Mouse (Mus musculus) hindbrain, postnatal 0 days (tissue): ENCODE data around the gene Cnih4. TPM values are rescaled to one million over a fixed set of nuclear protein-coding genes. Genes with fewer than 3 reads are reported as not detected.
A peak's percentile ranks its signal among the peaks of the same experiment; 100 is the strongest.

Experiments
- ATAC-seq: fragments of 200-750 bp; cut with Nextera tagmentation; 2 replicates; pipeline ENCODE4 v1.8.0; 2017; ENCODE audit warnings: mild to moderate bottlenecking, moderate TSS enrichment, moderate library complexity
- DNase-seq: peaks from one replicate; pipeline ENCODE4 v3.0.0-alpha.2; 2015; ENCODE audit warnings: low spot score
- H3K27ac ChIP-seq: fragments of 300-500 bp; sonication (generic); 2 replicates; pipeline ENCODE4 v1.5.1; 2014; ENCODE audit warnings: mild to moderate bottlenecking
- H3K27me3 ChIP-seq: fragments of 300-500 bp; sonication (generic); 2 replicates; pipeline ENCODE4 v1.6.1; 2014; ENCODE audit warnings: low read length, mixed read lengths; ENCODE audit not compliant: insufficient read depth
- H3K36me3 ChIP-seq: fragments of 300-500 bp; sonication (generic); 2 replicates; pipeline ENCODE4 v1.6.1; 2014; ENCODE audit warnings: low read length, mixed read lengths; ENCODE audit not compliant: insufficient read depth
- H3K4me1 ChIP-seq: fragments of 300-500 bp; sonication (generic); 2 replicates; pipeline ENCODE4 v1.6.1; 2014; ENCODE audit warnings: antibody characterized with exemption, low read length, mixed read lengths; ENCODE audit not compliant: insufficient read depth
- H3K4me2 ChIP-seq: fragments of 300-500 bp; sonication (generic); 2 replicates; pipeline ENCODE4 v1.6.1; 2014; ENCODE audit warnings: low read depth, mild to moderate bottlenecking, low read length, moderate library complexity, mixed read lengths
- H3K4me3 ChIP-seq: fragments of 300-500 bp; sonication (generic); 2 replicates; pipeline ENCODE4 v1.5.1; 2014; ENCODE audit warnings: low read length
- H3K9ac ChIP-seq: fragments of 300-500 bp; sonication (generic); replicated peaks from 2 replicates; pipeline ENCODE4 v1.6.1; 2014; ENCODE audit warnings: mild to moderate bottlenecking, low read length, moderate library complexity, mixed read lengths
- H3K9me3 ChIP-seq: fragments of 300-500 bp; sonication (generic); 2 replicates; pipeline ENCODE4 v1.6.1; 2016; ENCODE audit warnings: low read length, mixed read lengths
- CTCF ChIP-seq: IDR thresholded peaks from 2 replicates; pipeline ENCODE4 v1.5.1; 2016; ENCODE audit warnings: antibody characterized with exemption, control low read depth, low read depth
- WGBS: fragments of 180-500 bp; shearing (Covaris S2); extraction: QIAGEN DNeasy Blood & Tissue Kit; methylation state at CpG from one replicate; pipeline ENCODE4 v1.1.7; 2014; 5-methylcytosine and 5-hydroxymethylcytosine counted together
- polyA plus RNA-seq: library from polyadenylated mRNA; unstranded; fragments of >200 nt; fragmentation: Nextera tagmentation; extraction: Ambion mirVana; gene quantifications from 2 replicates; pipeline ENCODE4 v1.2.1, GENCODE M21; 2015
- total RNA-seq: library from RNA; depleted of rRNA; stranded (reverse); fragments of >200 nt; gene quantifications from 2 replicates; pipeline ENCODE4 v1.2.3, GENCODE M21; 2014; rRNA removed

The Cnih4 gene
- total and polyA plus RNA-seq, 2 experiments from 2014 or later: 12.9 to 59.9 TPM

- Histone ChIP-seq H3K4me1 (peaks cover 6% of the 10 kb centered on the region), H3K27me3 (no peaks in the 10 kb centered on the region), H3K4me2 (peak overlapping the region; percentile 86), H3K9me3 (no peaks in the 10 kb centered on the region), H3K4me3 (peak overlapping the region; percentile 97), H3K9ac (peak overlapping the region; percentile 99), H3K27ac (peak overlapping the region; percentile 93), H3K36me3 (peaks cover 3% of the 10 kb centered on the region; the same call in 1 of the 2 replicates)
- WGBS: under 1% methylated on average over 45 of the region's 56 CpGs
- no peak for TF ChIP-seq CTCF
- DNase-seq: peak; percentile 47
- ATAC-seq: peak; percentile 46
These were observed 66.3 kb downstream of the Cnih4 start for GRCm38 (mm10) chr1:181210601-181211402.

GRCm38 (mm10) chr1:181211403-181211919 is 67.0 kb downstream of the Cnih4 start:
- 2% methylated on average over 24 of the region's 72 CpGs for WGBS
- TF ChIP-seq CTCF: no peak

GRCm38 (mm10) chr1:181211920-181212633 is 67.6 kb downstream of the Cnih4 start, which contains the start of gene Wdr26:
Gene Wdr26, minus strand, starts transcription at chr1:181212001.
- 1% methylated on average over 46 of the region's 54 CpGs for WGBS
- Histone ChIP-seq H3K27ac (peak within 1 kb of the TSS; percentile 93), H3K36me3 (peaks cover 3% of the 10 kb centered on the region; the same call in 1 of the 2 replicates), H3K4me1 (peaks cover 6% of the 10 kb centered on the region), H3K4me2 (peak within 1 kb of the TSS; percentile 86), H3K4me3 (peak within 1 kb of the TSS; percentile 97), H3K9ac (peak within 1 kb of the TSS; percentile 99), H3K27me3 (no peaks in the 10 kb centered on the region), H3K9me3 (no peaks in the 10 kb centered on the region)
- peak; percentile 91 for ATAC-seq
- peak; percentile 94 for DNase-seq
- peak; percentile 32 for TF ChIP-seq CTCF

More at GRCm38 (mm10) chr1:181211403-181211919, 67.0 kb downstream of the Cnih4 start:
- peak overlapping the region; percentile 99 for H3K9ac ChIP-seq
- H3K27me3 ChIP-seq: no peaks in the 10 kb centered on the region
- peak overlapping the region; percentile 86 for H3K4me2 ChIP-seq
- peaks cover 6% of the 10 kb centered on the region for H3K4me1 ChIP-seq
- H3K36me3 ChIP-seq: peaks cover 3% of the 10 kb centered on the region; the same call in 1 of the 2 replicates
- peak; percentile 36 for DNase-seq
- no peaks in the 10 kb centered on the region for H3K9me3 ChIP-seq
- peak overlapping the region; percentile 93 for H3K27ac ChIP-seq
- peak overlapping the region; percentile 97 for H3K4me3 ChIP-seq
- peak; percentile 49 for ATAC-seq

GRCm38 (mm10) chr1:181214296-181215035 is 70.0 kb downstream of the Cnih4 start:
- H3K9me3 ChIP-seq: no peaks in the 10 kb centered on the region
- 87% methylated on average over 8 of the region's 8 CpGs for WGBS
- no peak for DNase-seq
- no peaks in the 10 kb centered on the region for H3K36me3 ChIP-seq
- no peak overlapping the region for H3K27ac ChIP-seq
- H3K4me1 ChIP-seq: peaks cover 6% of the 10 kb centered on the region
- H3K27me3 ChIP-seq: no peaks in the 10 kb centered on the region
- TF ChIP-seq CTCF: no peak
- no peak overlapping the region for H3K4me2 ChIP-seq
- no peak for ATAC-seq
- no peak overlapping the region for H3K9ac ChIP-seq
- H3K4me3 ChIP-seq: no peak overlapping the region

- ATAC-seq: no peak
- no peaks in the 10 kb centered on the region for H3K27me3 ChIP-seq
- no peak overlapping the region for H3K4me2 ChIP-seq
- H3K9ac ChIP-seq: no peak overlapping the region
- no peaks in the 10 kb centered on the region for H3K9me3 ChIP-seq
- no peak overlapping the region for H3K27ac ChIP-seq
- H3K4me3 ChIP-seq: no peak overlapping the region
- no peak for TF ChIP-seq CTCF
- H3K36me3 ChIP-seq: no peaks in the 10 kb centered on the region
- H3K4me1 ChIP-seq: peaks cover 6% of the 10 kb centered on the region; the same call in 1 of the 2 replicates
- DNase-seq: no peak
- WGBS: 66% methylated on average over 4 of the region's 4 CpGs
These were observed 71.8 kb downstream of the Cnih4 start for GRCm38 (mm10) chr1:181216315-181216714.

Other genes with a start within 250 kb of the Cnih4 start
- 70.2 and 76.1 TPM in 2 replicates for gene Pycr2, start 240.4 kb upstream of the Cnih4 start, total RNA-seq
- gene Pycr2, start 240.4 kb upstream of the Cnih4 start, polyA plus RNA-seq: 63.4 and 64.7 TPM in 2 replicates
- gene Lefty1, start 209.7 kb upstream of the Cnih4 start, total RNA-seq: not detected in 2 replicates
- 0.29 and 0.42 TPM in 2 replicates for gene Lefty1, start 209.7 kb upstream of the Cnih4 start, polyA plus RNA-seq
- 2.9 and 5.4 TPM in 2 replicates for gene Tmem63a, start 202.3 kb upstream of the Cnih4 start, total RNA-seq
- gene Tmem63a, start 202.3 kb upstream of the Cnih4 start, polyA plus RNA-seq: 2.5 and 3.0 TPM in 2 replicates
- 8.9 and 15.2 TPM in 2 replicates for gene Ephx1, start 123.8 kb upstream of the Cnih4 start, total RNA-seq
- 13.3 and 15.8 TPM in 2 replicates for gene Ephx1, start 123.8 kb upstream of the Cnih4 start, polyA plus RNA-seq
- not detected in 2 replicates for gene 9130409I23Rik, start 93.5 kb upstream of the Cnih4 start, total RNA-seq
- gene 9130409I23Rik, start 93.5 kb upstream of the Cnih4 start, polyA plus RNA-seq: not detected in 2 replicates
- 18.5 and 24.7 TPM in 2 replicates for gene Nvl, start 489 bp upstream of the Cnih4 start, total RNA-seq
- gene Nvl, start 489 bp upstream of the Cnih4 start, polyA plus RNA-seq: 26.8 and 27.1 TPM in 2 replicates
- 40.1 and 47.0 TPM in 2 replicates for gene Wdr26, start 67.3 kb downstream of the Cnih4 start, total RNA-seq
- 45.3 and 47.4 TPM in 2 replicates for gene Wdr26, start 67.3 kb downstream of the Cnih4 start, polyA plus RNA-seq
- 23.0 and 24.3 TPM in 2 replicates for gene Cnih3, start 207.9 kb downstream of the Cnih4 start, total RNA-seq
- gene Cnih3, start 207.9 kb downstream of the Cnih4 start, polyA plus RNA-seq: 13.2 and 13.4 TPM in 2 replicates